Mouse (Mus musculus) urinary bladder, adult 18-20 months (tissue): ENCODE measurements around the gene Lmnb2.

ENCODE experiments used
- DNase-seq, 2 experiments: peaks; one replicate each; pipeline ENCODE4 v3.0.0; 2022; ENCODE audit warnings: low spot score in 2 of 2, mixed read lengths in 2 of 2

The Lmnb2 gene

GRCm38 (mm10) chr10:80946684-80947437, 28.8 kb upstream of the Lmnb2 start:
- DNase-seq: no peak

DNA sequence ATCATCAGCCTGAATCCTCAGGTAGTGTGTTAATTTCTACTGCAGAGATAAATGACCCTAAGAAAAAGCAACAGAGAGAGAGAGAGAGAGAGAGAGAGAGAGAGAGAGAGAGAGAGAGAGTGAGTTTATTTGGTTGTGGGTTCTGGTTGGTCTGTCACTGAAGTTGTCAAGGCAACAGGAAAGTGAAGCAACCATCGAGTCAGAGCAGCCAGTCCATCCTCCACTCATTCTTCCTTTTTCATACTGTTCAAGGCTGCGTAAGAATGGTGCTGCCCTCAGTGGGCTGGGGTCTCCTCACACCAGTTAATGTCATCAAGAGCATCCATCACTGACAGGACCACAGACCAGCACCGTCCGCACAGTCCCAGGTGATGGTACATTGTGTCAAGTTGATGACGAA, 26.2 kb upstream of the Lmnb2 start:
- no peak for DNase-seq

- DNase-seq: no peak
These were observed 25.7 kb upstream of the Lmnb2 start for GRCm38 (mm10) chr10:80943701-80944100.

DNA sequence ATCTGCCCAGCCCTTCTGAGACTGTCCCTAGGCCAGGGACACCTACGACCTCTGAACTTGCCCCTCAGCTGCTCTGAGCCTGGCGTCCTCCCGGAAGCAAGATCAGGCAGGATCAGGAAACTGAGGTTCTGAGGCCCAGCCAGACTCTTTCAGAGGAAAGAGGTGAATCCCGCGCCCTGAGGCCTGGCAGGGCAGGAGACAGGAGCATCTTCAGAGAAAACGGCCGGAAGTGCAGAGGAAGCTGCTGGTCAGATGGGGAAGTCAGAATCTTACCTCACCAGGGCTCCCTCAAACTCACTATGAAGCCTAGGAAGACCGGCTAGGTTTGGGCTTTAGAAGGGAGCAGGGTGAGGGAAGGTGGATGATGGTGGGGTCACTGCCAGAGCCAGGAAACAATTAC, 24.9 kb upstream of the Lmnb2 start:
- no peak for DNase-seq

GRCm38 (mm10) chr10:80940988-80941347, 22.9 kb upstream of the Lmnb2 start:
- no peak for DNase-seq

- DNase-seq: no peak
These were observed 22.4 kb upstream of the Lmnb2 start for GRCm38 (mm10) chr10:80940320-80940987.

DNA sequence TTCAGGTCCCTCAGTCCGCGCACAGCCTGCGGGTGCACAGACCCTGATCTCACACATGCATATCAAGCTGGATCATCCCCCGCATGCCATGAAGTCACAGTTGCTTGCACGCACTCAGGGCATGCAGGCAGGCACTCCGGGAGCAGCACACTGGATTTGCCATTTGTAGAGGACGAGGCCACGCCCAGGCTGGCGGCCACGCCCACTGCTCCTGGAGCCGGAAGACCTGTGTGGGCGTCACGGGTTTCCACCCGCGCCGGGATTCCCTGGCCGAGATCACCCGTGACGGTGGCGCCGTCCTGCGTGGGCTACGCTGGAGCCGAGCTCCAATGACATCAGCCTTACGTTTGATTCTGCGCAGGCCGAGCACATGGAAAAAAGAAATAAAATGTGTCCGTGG, 21.6 kb upstream of the Lmnb2 start:
- DNase-seq: peak; percentile 71 to 87

DNA sequence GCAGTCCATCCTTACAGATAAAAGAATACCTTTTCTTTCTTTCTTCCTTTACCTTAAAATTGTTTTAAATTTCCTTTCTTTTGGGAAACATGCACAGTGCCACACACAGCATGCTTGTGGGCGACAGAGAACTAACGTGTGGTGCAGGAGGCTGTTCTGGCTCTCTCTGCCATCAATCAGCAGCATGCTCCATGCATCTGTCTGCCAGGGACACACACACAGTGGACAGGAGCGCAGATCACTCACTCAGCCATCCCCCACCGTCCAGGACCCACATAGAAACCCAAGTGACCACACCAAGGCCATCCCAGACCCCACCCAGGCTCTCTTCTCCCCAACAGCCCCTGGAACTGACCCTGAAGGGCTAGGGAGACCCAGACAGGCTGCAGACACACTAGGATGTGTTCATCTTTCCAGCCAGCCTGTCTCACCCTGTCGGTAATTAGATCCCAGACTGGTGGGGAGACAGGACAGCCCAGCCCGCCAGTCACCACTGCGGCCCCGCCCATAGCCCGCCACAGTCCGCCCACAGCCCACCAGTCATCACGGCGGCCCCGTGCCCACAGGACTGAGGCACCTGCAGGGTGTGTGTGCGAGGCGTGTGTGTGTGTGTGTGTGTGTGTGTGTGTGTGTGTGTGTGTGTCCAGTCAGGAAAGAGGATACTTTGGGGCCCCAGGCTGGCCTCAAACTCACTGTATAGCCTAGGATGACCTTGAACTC, 20.9 kb upstream of the Lmnb2 start:
- no peak for DNase-seq

GRCm38 (mm10) chr10:80937646-80938045, 19.6 kb upstream of the Lmnb2 start:
- DNase-seq: peak; percentile 72 to 83

GRCm38 (mm10) chr10:80936810-80937164, 18.7 kb upstream of the Lmnb2 start:
- DNase-seq: no peak

- peak in 1 of 2 experiments; percentile 60 for DNase-seq
These were observed 18.2 kb upstream of the Lmnb2 start for GRCm38 (mm10) chr10:80936135-80936809.

GRCm38 (mm10) chr10:80935698-80936097, 17.7 kb upstream of the Lmnb2 start:
- DNase-seq: no peak

DNA sequence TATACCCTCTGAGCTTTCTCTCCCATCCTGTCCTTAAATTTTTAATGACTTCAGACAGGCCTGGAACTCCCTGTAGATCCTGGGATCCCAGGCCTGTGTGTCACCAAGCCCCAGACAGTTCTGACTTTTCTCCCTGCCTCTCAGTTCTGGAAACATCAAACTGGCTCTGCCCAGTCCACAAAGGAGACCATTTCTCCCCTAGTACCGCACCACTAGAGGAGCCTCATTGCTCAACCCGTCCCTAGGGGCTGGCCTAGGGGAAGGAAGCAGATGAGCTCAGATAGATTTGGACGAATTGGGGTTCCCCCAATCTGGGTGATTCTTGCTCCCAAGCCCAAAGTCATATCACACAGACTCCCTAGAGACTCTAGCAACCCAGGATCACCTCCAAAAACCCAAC, 17.2 kb upstream of the Lmnb2 start:
- no peak for DNase-seq

GRCm38 (mm10) chr10:80934136-80934985, 16.3 kb upstream of the Lmnb2 start:
- DNase-seq: no peak

- no peak for DNase-seq
These were observed 15.5 kb upstream of the Lmnb2 start for GRCm38 (mm10) chr10:80933421-80933979.

DNA sequence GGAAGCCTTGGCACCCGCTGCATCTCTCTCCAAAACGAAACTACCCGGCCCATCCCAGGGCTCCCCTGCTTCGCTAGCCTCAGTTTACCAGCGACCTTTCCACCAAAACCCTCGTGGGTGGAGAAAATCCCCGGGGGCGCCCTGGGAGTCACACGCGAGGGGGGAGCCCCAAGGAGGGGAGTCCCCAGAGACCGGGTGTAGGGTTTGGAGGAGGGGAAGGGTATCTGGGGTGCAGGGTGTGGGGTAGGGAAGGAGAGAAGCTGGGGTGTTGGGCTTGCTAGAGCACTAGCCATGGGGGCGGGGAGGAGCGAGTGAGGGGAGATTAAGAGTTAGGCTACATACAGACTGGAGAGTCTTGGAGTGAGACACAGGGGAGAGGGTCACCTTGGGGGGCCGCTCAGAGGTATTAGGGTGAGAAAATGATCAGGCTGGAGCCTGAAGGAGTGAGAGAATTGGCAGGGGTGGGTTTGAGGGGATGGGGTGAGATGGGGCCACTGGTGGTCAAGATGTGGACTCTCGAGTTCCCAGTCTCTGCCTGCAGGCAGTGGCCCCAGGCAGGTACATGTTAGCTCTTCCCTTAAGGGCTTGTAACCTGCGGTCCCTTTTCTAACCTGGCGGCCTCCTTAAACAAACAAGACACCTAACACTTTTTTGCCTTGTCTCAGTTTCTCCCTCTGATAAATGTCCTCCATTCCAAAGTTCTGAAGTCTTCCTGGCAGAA, 14.8 kb upstream of the Lmnb2 start:
- DNase-seq: no peak

- DNase-seq: no peak
These were observed 14.2 kb upstream of the Lmnb2 start for GRCm38 (mm10) chr10:80932206-80932605.

DNA sequence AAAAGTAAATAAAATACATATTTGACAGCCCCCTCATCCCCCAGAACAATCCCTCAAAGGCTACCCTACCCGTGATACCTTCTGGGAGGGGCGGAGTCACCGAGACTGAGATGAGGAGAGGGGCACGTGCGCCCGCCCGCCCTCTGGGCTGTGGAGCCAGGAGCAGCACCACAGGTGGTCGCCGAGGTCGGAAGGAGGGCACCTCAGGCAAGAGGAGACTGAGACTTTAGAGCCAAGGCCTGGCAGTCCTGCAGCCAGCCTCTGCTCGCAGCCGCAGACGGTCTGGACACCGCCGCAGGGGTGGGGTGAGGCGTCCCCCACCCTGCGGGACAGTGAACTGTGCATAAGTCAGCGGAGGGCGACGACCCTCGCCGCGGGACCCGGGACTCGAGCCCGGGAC, 13.7 kb upstream of the Lmnb2 start:
- DNase-seq: no peak

DNA sequence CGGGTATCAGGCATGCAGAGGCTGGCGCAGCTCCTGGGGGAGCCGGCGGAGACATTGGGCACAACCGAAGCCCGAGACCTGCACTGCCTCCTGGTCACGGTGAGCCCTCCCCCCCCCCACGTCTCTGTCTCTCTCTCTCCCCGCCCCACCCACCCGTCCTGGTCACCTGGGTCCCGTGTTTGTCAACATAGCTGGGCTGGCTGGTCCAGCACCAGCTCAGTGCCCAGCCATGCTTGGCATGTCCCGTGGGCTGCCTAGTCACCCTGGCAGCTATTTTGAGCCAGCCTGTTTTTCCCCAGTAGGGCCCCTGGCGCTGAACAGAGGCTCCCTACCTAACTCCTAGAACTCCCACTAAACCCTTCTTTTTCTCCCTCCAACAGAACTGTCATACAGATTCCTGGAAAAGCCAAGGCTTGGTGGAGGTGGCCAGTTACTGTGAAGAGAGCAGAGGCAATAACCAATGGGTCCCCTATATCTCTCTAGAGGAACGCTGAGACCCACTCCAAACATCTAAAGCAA, 13.2 kb upstream of the Lmnb2 start:
- DNase-seq: no peak
